Mouse (Mus musculus) embryonic facial prominence, embryonic 13.5 days (tissue): ENCODE measurements at regions not wholly inside any gene's neighbourhood (a gene's known extent, or its start where the extent isn't known, plus 50 kb on each side); places are given as distances from the start of the nearest gene placed in this dataset.
A peak's percentile ranks its signal among the peaks of the same experiment; 100 is the strongest.

ENCODE experiments used
- ATAC-seq: fragments of 200-750 bp; cut with Nextera tagmentation; 2 replicates; pipeline ENCODE4 v1.8.0; 2017; ENCODE audit warnings: low read depth; ENCODE audit not compliant: insufficient number of reproducible peaks, insufficient read depth, low FRiP score, low TSS enrichment
- H3K27ac ChIP-seq: fragments of 300-500 bp; sonication (generic); 2 replicates; pipeline ENCODE4 v1.5.1; 2015; ENCODE audit warnings: moderate library complexity, mild to moderate bottlenecking, inconsistent platforms
- H3K27me3 ChIP-seq: fragments of 300-500 bp; sonication (generic); 2 replicates; pipeline ENCODE4 v1.6.1; 2015; ENCODE audit warnings: mild to moderate bottlenecking, inconsistent platforms
- H3K36me3 ChIP-seq: fragments of 300-500 bp; sonication (generic); 2 replicates; pipeline ENCODE4 v1.6.1; 2015; ENCODE audit warnings: mild to moderate bottlenecking, inconsistent platforms
- H3K4me1 ChIP-seq: fragments of 300-500 bp; sonication (generic); 2 replicates; pipeline ENCODE4 v1.6.1; 2015; ENCODE audit warnings: inconsistent platforms
- H3K4me2 ChIP-seq: fragments of 300-500 bp; sonication (generic); 2 replicates; pipeline ENCODE4 v1.6.1; 2015; ENCODE audit warnings: moderate library complexity, mild to moderate bottlenecking, inconsistent platforms
- H3K4me3 ChIP-seq: fragments of 300-500 bp; sonication (generic); 2 replicates; pipeline ENCODE4 v1.5.1; 2015; ENCODE audit warnings: mild to moderate bottlenecking, inconsistent platforms
- H3K9ac ChIP-seq: fragments of 300-500 bp; sonication (generic); 2 replicates; pipeline ENCODE4 v1.6.1; 2015; ENCODE audit warnings: mild to moderate bottlenecking, inconsistent platforms
- H3K9me3 ChIP-seq: fragments of 300-500 bp; sonication (generic); 2 replicates; pipeline ENCODE4 v1.6.1; 2016; ENCODE audit warnings: inconsistent platforms
- WGBS: fragments of 180-500 bp; shearing (Covaris S2); methylation state at CpG from one replicate; pipeline ENCODE4 v1.1.7; 2015; ENCODE audit warnings: mixed read lengths; 5-methylcytosine and 5-hydroxymethylcytosine counted together

DNA sequence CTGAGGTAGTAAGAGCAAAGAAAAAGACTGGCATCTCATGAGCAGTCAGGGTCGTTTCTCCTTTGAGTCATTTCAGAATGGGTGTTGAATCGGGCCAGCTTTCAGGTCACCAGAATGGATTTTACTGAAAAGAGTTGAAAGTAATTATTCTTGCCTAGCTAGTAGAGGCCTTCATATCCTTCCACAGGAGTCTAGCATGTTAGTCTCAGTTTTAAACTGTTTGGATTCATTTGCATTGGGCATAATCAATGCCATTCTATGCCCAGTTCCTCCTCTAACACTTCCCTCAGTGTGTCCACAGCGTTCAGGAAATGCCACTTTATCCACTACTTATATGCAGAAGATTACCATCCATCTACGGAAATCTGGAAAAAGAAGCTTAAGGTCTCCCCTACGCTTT is 240.6 kb upstream of the Ptprz1 start:
- Histone ChIP-seq H3K4me3 (no peak overlapping the region), H3K4me2 (no peak overlapping the region), H3K9ac (no peak overlapping the region), H3K4me1 (no peaks in the 10 kb centered on the region), H3K27ac (no peak overlapping the region), H3K36me3 (no peaks in the 10 kb centered on the region), H3K27me3 (no peaks in the 10 kb centered on the region), H3K9me3 (no peaks in the 10 kb centered on the region)
- 81% methylated on average over 5 of the region's 5 CpGs for WGBS
- ATAC-seq, result no peak

GRCm38 (mm10) chr6:22591592-22591991 is 235.5 kb upstream of the Fam3c start:
- Histone ChIP-seq H3K27ac (no peak overlapping the region), H3K9me3 (no peaks in the 10 kb centered on the region), H3K4me1 (no peaks in the 10 kb centered on the region), H3K27me3 (no peaks in the 10 kb centered on the region), H3K4me3 (no peak overlapping the region), H3K36me3 (no peaks in the 10 kb centered on the region), H3K4me2 (no peak overlapping the region), H3K9ac (no peak overlapping the region)
- 70% methylated on average over 5 of the region's 5 CpGs for WGBS
- ATAC-seq, result no peak

- no peak for ATAC-seq
- Histone ChIP-seq H3K27ac (no peak overlapping the region), H3K4me3 (no peak overlapping the region), H3K9ac (no peak overlapping the region), H3K36me3 (no peaks in the 10 kb centered on the region), H3K4me1 (no peaks in the 10 kb centered on the region), H3K4me2 (no peak overlapping the region), H3K27me3 (no peaks in the 10 kb centered on the region), H3K9me3 (no peaks in the 10 kb centered on the region)
- 53% methylated on average over 4 of the region's 4 CpGs for WGBS
Observed at GRCm38 (mm10) chr6:22584851-22585250, 228.8 kb upstream of the Fam3c start.

DNA sequence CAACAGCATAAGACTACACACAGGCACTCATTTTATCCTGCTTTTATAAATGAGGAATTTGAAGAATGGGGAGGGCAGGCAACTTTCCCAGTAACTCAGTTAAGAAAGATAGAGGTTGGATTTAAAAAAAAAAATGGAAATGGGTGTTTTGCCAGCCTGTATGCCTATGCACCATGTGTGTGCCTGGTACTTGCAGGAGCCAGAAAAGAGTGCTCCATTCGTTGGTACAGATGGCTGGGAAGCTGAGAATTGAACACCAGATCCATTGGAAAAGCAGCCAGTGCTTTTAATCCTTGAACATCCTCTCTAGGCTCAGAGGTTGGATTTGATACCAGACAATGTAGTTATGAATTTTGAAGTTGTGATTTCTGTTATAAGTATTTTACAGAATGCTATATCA is 216.9 kb upstream of the Fam3c start:
- Histone ChIP-seq H3K4me1 (no peaks in the 10 kb centered on the region), H3K9me3 (no peaks in the 10 kb centered on the region), H3K36me3 (no peaks in the 10 kb centered on the region), H3K27ac (no peak overlapping the region), H3K27me3 (no peaks in the 10 kb centered on the region), H3K9ac (no peak overlapping the region), H3K4me2 (no peak overlapping the region), H3K4me3 (no peak overlapping the region)
- no peak for ATAC-seq
- WGBS, result 62% methylated on average over 1 of the region's 1 CpGs

GRCm38 (mm10) chr6:22567891-22568290 is 211.8 kb upstream of the Fam3c start:
- Histone ChIP-seq H3K9me3 (no peaks in the 10 kb centered on the region), H3K9ac (no peak overlapping the region), H3K4me3 (no peak overlapping the region), H3K27ac (no peak overlapping the region), H3K27me3 (no peaks in the 10 kb centered on the region), H3K4me1 (no peaks in the 10 kb centered on the region), H3K36me3 (no peaks in the 10 kb centered on the region), H3K4me2 (no peak overlapping the region)
- no peak for ATAC-seq
- 83% methylated on average over 9 of the region's 9 CpGs for WGBS

DNA sequence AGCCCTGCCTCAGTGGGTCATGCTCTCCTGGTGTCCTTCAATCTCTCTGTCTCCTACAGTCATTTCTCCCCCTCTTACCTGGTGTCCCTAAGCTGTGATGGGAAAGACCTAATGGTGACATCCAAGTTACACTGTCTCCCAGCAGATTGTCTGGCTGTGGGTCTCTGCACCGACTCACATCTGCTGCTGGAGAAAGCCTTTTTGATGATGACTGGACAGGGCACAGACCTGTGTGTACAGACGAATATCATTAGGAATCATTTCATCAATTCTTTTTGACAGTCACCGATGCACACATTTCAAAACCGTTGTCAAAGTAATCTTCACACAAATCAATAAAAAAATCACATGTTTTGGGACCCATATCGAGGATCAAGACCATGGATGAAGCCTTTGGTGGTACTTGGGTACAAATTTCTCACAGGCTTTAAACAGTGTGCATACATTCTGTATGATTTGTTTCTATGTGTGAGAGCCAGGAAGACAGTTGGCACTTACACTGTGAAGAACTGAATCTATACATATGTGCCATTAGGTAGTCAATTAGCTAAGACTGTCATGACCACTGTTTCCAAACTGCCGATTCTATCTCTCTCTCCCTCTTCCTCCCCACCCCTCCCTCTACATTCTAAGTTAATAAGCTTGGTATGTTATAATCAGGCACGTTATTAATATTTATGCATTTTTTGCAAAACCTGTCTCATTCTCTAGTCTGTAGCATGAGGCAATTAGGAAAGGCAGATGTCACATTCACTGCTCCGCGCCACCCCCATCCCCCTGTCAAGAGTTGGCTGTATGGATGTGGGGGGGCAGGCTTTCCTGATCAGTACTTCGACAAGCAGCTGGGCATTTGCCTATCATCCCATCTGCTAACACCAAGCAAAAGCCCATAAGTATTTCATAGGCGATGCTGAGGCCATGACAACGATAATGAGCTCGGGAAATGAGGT is 192.5 kb upstream of the Fam3c start:
- Histone ChIP-seq H3K4me2 (no peak overlapping the region), H3K36me3 (no peaks in the 10 kb centered on the region), H3K9me3 (no peaks in the 10 kb centered on the region), H3K4me1 (no peaks in the 10 kb centered on the region), H3K4me3 (no peak overlapping the region), H3K27ac (no peak overlapping the region), H3K9ac (no peak overlapping the region), H3K27me3 (no peaks in the 10 kb centered on the region)
- ATAC-seq, result no peak
- WGBS, result 85% methylated on average over 13 of the region's 13 CpGs

DNA sequence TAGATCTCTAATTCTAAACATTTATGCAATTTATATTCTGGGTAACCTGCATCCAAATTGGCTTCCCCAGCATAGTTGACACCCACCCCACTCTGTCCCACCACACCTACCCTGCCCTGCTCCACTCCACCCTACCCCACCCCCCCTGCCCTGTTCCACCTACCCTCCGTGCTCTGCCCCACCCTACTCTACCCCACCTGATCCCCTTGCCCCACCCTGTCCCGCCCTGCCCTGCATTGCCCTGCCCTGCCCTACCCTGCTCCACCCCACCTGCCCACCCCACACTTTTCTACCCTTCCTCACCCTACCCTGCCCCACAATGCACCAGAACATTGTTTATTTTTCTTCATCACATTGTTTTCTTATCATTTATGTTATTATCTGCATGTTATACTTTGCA is 185.6 kb upstream of the Fam3c start:
- H3K27me3 ChIP-seq, result no peaks in the 10 kb centered on the region
- H3K36me3 ChIP-seq, result no peaks in the 10 kb centered on the region
- no peak overlapping the region for H3K4me2 ChIP-seq
- no peak overlapping the region for H3K4me3 ChIP-seq
- H3K27ac ChIP-seq, result no peak overlapping the region
- 60% methylated on average over 2 of the region's 2 CpGs for WGBS
- no peak for ATAC-seq
- H3K4me1 ChIP-seq, result peaks cover 7% of the 10 kb centered on the region; the same call in 1 of the 2 replicates
- no peak overlapping the region for H3K9ac ChIP-seq
- no peaks in the 10 kb centered on the region for H3K9me3 ChIP-seq

DNA sequence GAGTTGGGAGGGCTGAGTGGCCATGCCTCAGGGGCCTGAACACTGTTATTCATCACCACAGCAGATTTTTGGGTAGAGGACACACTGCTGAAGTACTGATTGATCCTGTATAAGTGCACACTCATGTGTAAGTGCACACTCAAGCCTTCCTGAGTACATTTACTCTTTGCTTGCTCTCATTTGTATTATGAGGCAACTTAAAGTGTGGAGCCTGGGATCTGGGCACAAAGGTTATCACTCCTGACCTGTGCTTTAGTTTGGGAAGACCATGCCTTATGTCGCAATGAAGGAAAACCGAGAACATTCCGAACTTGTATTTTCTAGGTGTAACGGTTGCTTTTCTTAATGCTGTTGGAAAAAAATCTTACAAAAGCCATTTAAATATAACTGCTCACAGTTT is 182.2 kb upstream of the Fam3c start:
- H3K9me3 ChIP-seq, result no peaks in the 10 kb centered on the region
- no peak overlapping the region for H3K4me3 ChIP-seq
- H3K9ac ChIP-seq, result no peak overlapping the region
- H3K4me2 ChIP-seq, result no peak overlapping the region
- ATAC-seq, result no peak
- H3K27ac ChIP-seq, result no peak overlapping the region
- H3K27me3 ChIP-seq, result no peaks in the 10 kb centered on the region
- H3K36me3 ChIP-seq, result no peaks in the 10 kb centered on the region
- H3K4me1 ChIP-seq, result peaks cover 7% of the 10 kb centered on the region; the same call in 1 of the 2 replicates
- 92% methylated on average over 4 of the region's 4 CpGs for WGBS

DNA sequence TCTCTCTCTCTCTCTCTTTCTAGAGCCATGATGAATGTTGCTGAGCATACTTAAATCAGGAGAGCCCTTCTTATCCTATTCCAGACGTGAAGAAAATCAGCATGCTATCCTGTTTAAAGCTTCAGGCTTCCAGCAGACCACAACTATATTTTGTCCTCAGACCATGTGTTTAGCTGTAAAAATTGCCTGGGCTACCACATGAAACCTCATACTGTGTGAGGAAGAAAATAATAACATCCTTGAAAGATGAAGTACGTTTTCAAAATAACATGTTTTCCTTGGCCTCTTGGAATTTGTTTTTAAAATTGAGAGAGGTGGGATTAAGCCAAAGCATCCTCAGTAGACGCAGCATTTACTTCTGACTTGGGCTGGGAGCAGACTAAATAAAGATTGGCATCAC is 168.3 kb upstream of the Fam3c start:
- no peak for ATAC-seq
- H3K4me2 ChIP-seq, result no peak overlapping the region
- peaks cover 13% of the 10 kb centered on the region for H3K4me1 ChIP-seq
- WGBS, result 29% methylated on average over 3 of the region's 3 CpGs
- no peak overlapping the region for H3K9ac ChIP-seq
- H3K27ac ChIP-seq, result no peak overlapping the region
- H3K27me3 ChIP-seq, result no peaks in the 10 kb centered on the region
- no peaks in the 10 kb centered on the region for H3K36me3 ChIP-seq
- no peak overlapping the region for H3K4me3 ChIP-seq
- H3K9me3 ChIP-seq, result no peaks in the 10 kb centered on the region

DNA sequence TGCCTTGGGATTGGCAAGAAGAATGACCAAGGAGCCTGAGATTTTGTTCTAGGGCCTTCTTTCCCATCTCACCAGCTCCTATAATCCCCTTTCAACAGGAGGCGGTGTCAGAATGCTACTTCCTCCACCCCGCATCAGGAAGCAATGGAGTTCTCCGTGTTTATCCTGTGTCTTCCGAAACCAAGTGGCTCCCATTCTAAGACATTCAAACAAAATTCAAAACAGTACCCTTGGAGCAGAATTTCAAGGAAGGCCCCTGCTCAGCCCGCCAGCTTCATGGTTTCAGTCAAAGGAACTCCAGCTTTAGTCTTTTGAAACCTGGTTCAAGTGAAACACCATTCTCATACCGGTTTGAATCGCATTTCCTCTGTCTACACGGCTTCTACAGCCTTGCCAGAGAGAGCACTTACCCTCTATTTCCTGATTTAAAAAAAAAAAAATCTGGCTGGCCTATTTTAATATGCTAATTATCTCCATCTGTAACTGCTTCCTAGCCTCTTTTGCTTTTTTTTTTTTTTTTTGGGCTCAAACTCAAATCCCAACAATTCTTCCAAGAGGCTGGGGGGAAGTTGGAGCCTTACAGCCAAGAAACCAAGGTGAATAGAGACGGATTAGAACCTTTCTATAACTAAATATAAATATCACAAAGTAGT is 167.7 kb upstream of the Fam3c start:
- 0 out of 2 replicates have a peak, but pooled peaks have one; percentile 20 for ATAC-seq
- Histone ChIP-seq H3K27ac (peak overlapping the region; percentile 80), H3K9me3 (no peaks in the 10 kb centered on the region), H3K4me2 (peak overlapping the region; percentile 41), H3K27me3 (no peaks in the 10 kb centered on the region), H3K36me3 (no peaks in the 10 kb centered on the region), H3K9ac (no peak overlapping the region), H3K4me1 (peaks cover 13% of the 10 kb centered on the region), H3K4me3 (no peak overlapping the region)
- WGBS, result 40% methylated on average over 9 of the region's 9 CpGs

DNA sequence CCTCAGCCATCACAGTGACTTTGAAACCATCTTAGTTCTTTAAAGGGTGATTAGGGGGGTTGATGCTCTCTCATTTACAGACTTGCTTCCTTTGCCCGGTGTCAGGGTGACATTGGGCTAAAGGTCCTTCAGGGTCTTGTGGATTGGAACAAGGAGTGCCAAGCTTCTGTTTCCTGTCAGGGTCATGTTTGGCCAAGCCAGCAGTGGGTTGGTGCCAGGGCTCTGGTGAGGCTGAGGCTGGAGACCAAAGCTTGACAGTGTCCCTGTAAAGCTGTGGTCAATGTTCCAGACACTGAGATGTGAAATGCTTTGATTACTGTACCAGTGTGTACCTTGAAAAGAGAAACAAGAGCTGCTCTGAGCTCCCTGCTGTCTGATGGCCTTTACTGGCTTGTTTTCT is 150.8 kb upstream of the Fam3c start:
- Histone ChIP-seq H3K4me2 (no peak overlapping the region), H3K27me3 (no peaks in the 10 kb centered on the region), H3K36me3 (no peaks in the 10 kb centered on the region), H3K4me1 (no peaks in the 10 kb centered on the region), H3K9ac (no peak overlapping the region), H3K9me3 (no peaks in the 10 kb centered on the region), H3K4me3 (no peak overlapping the region), H3K27ac (no peak overlapping the region)
- 82% methylated on average over 1 of the region's 1 CpGs for WGBS
- no peak for ATAC-seq

- Histone ChIP-seq H3K4me1 (no peaks in the 10 kb centered on the region), H3K27ac (no peak overlapping the region), H3K9ac (no peak overlapping the region), H3K27me3 (no peaks in the 10 kb centered on the region), H3K4me2 (no peak overlapping the region), H3K36me3 (no peaks in the 10 kb centered on the region), H3K4me3 (no peak overlapping the region), H3K9me3 (no peaks in the 10 kb centered on the region)
- 58% methylated on average over 9 of the region's 9 CpGs for WGBS
- no peak for ATAC-seq
Observed at GRCm38 (mm10) chr6:22497306-22497705, 141.3 kb upstream of the Fam3c start.
